Mouse (Mus musculus): ENCODE measurements around the gene Gpr89.

The Gpr89 gene

GRCm38 (mm10) chr3:96904851-96905541 lies at the start of gene Gpr89:
Gpr89 (minus strand) TSS chr3:96905346.
- peak; percentile 79 to 85 for DNase-seq (ENCODE audit: low read depth in 1 of 2, low spot score in 2 of 2)

GRCm38 (mm10) chr3:96953489-96954233 lies 48.5 kb upstream of the Gpr89 start:
- DNase-seq (ENCODE audit: low read depth in 1 of 2, low spot score in 2 of 2): no peak

GRCm38 (mm10) chr3:96942706-96943105 lies 37.6 kb upstream of the Gpr89 start:
- DNase-seq (ENCODE audit: low read depth in 1 of 2, low spot score in 2 of 2): no peak

GRCm38 (mm10) chr3:96938738-96939137 lies 33.6 kb upstream of the Gpr89 start:
- peak; percentile 23 to 34 for DNase-seq (ENCODE audit: low read depth in 1 of 2, low spot score in 2 of 2)

GRCm38 (mm10) chr3:96937606-96938005 lies 32.5 kb upstream of the Gpr89 start:
- DNase-seq (ENCODE audit: low read depth in 1 of 2, low spot score in 2 of 2): no peak

GRCm38 (mm10) chr3:96936241-96936640 lies 31.1 kb upstream of the Gpr89 start:
- DNase-seq (ENCODE audit: low read depth in 1 of 2, low spot score in 2 of 2): no peak

GRCm38 (mm10) chr3:96931261-96931681 lies 26.1 kb upstream of the Gpr89 start:
- DNase-seq (ENCODE audit: low read depth in 1 of 2, low spot score in 2 of 2): no peak

- no peak for DNase-seq (ENCODE audit: low read depth in 1 of 2, low spot score in 2 of 2)
Observed at GRCm38 (mm10) chr3:96925920-96926319, 20.8 kb upstream of the Gpr89 start, which contains the start of gene Gja8. Gja8 (minus strand) TSS chr3:96926020.

- DNase-seq (ENCODE audit: low read depth in 1 of 2, low spot score in 2 of 2): no peak
Observed at GRCm38 (mm10) chr3:96924631-96925030, 19.5 kb upstream of the Gpr89 start.

- no peak for DNase-seq (ENCODE audit: low read depth in 1 of 2, low spot score in 2 of 2)
Observed at GRCm38 (mm10) chr3:96920991-96921390, 15.8 kb upstream of the Gpr89 start.

- no peak for DNase-seq (ENCODE audit: low read depth in 1 of 2, low spot score in 2 of 2)
Observed at GRCm38 (mm10) chr3:96905592-96905991, 446 bp upstream of the Gpr89 start.

- DNase-seq (ENCODE audit: low read depth in 1 of 2, low spot score in 2 of 2): no peak
Observed at GRCm38 (mm10) chr3:96904393-96904792, 753 bp downstream of the Gpr89 start, which contains the start of gene Gja5. Gja5 (plus strand) TSS chr3:96904693.

- DNase-seq (ENCODE audit: low read depth in 1 of 2, low spot score in 2 of 2): no peak
Observed at GRCm38 (mm10) chr3:96902336-96902999, 2.7 kb downstream of the Gpr89 start.

GRCm38 (mm10) chr3:96883690-96884089 lies 21.5 kb downstream of the Gpr89 start:
- DNase-seq (ENCODE audit: low read depth in 1 of 2, low spot score in 2 of 2): no peak

GRCm38 (mm10) chr3:96882061-96882849 lies 22.9 kb downstream of the Gpr89 start:
- DNase-seq (ENCODE audit: low read depth in 1 of 2, low spot score in 2 of 2): no peak

- DNase-seq (ENCODE audit: low read depth in 1 of 2, low spot score in 2 of 2): no peak
Observed at GRCm38 (mm10) chr3:96881557-96881956, 23.6 kb downstream of the Gpr89 start.

GRCm38 (mm10) chr3:96880385-96880784 lies 24.8 kb downstream of the Gpr89 start:
- no peak for DNase-seq (ENCODE audit: low read depth in 1 of 2, low spot score in 2 of 2)

GRCm38 (mm10) chr3:96879536-96879935 lies 25.6 kb downstream of the Gpr89 start:
- DNase-seq (ENCODE audit: low read depth in 1 of 2, low spot score in 2 of 2): no peak

GRCm38 (mm10) chr3:96874808-96875571 lies 30.2 kb downstream of the Gpr89 start:
- no peak for DNase-seq (ENCODE audit: low read depth in 1 of 2, low spot score in 2 of 2)

GRCm38 (mm10) chr3:96872501-96872900 lies 32.6 kb downstream of the Gpr89 start:
- DNase-seq (ENCODE audit: low read depth in 1 of 2, low spot score in 2 of 2): no peak
